Mouse (Mus musculus): ENCODE measurements at regions not wholly inside any gene's neighbourhood (a gene's known extent, or its start where the extent isn't known, plus 50 kb on each side); places are given as distances from the start of the nearest gene placed in this dataset.

DNA sequence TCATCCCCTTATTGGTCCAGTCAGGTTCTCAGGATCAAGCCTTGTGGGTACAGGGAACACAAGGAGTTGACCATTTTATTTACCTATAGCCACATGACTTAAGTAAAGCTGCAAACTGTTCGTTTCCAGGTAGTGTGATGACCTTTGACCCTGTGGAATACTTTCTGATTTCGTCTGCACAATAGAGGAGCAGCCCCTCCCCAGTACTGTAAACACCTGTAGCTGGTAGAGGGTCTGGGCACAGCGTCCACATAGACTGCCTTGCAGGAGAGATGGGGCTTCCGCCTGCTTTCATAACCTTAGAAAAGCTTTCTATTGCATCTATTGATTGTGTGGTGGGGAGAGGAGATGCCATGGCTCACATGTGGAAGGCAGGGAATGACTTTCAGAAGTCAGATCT lies 105.2 kb upstream of the Tsc22d1 start:
- TF ChIP-seq CTCF (conservative IDR thresholded peaks at IDR 0.05; ENCODE audit: low read length) (no peak), POU5F1 (IDR thresholded peaks at IDR 0.05; ENCODE audit: borderline replicate concordance, low read length) (no peak)

Data from E14TG2a.4 (cell line).